Mouse (Mus musculus) ovary, adult 18-20 months (tissue): ENCODE results near the gene Sstr2.

Experiments used
- DNase-seq: peaks from one replicate; pipeline ENCODE4 v3.0.0; 2022; ENCODE audit warnings: low spot score, mixed read lengths

Gene Sstr2

DNA sequence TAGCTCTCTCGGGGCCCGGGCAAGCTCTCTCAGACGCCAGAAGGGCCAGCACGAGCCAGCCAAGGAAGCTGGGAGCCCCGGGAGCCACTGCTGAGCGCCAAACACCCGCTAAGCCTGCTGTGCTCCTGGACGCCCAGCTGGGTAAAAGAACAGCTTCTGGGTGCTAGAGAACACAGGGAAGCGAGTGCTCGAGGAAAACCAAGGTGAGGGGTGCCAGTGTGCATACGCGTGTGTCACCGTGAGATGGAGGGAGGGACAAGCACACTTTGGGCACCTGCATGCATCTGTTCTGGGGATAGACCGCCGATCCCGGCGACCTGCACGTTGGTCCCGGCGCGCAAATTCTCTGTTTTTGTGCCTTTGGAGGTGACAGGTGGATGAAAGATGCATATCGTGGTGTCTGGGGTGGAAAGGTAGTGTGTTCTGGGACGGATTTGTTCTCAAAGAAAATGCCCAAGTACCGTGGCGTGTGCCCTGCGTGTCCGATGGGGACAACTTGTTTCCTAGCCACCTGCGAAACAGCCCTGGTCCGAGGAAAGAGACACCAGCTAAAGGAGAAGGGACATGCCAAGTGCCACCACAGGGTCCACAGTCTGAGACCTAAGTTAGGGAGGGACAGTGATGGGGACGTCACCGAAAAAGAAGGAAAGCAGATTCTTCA, 408 bp downstream of the Sstr2 start:
- DNase-seq = no peak

GRCm38 (mm10) chr11:113621001-113621400, 1.9 kb downstream of the Sstr2 start:
- no peak for DNase-seq

DNA sequence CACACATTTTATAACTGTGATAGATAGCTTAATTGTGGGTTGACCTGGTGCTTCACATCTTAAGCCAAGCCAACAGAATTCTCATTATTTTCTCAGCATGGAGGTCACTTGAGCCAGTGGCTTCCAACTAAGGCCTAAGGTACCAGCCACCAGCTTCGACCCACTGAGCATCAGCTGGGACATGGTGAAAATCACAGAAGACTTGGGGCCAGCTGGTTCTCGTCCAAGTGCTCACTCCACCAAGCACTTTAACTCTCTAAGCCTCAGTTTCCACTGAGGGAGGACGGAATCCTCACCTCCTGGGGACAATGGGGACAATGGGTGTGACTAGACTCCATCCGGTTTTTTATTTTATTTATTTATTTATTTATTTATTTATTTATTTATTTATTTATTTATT, 2.9 kb downstream of the Sstr2 start:
- DNase-seq = no peak

GRCm38 (mm10) chr11:113625437-113625836, 6.3 kb downstream of the Sstr2 start:
- DNase-seq = no peak

GRCm38 (mm10) chr11:113627785-113628184, 8.6 kb downstream of the Sstr2 start:
- DNase-seq = no peak

DNA sequence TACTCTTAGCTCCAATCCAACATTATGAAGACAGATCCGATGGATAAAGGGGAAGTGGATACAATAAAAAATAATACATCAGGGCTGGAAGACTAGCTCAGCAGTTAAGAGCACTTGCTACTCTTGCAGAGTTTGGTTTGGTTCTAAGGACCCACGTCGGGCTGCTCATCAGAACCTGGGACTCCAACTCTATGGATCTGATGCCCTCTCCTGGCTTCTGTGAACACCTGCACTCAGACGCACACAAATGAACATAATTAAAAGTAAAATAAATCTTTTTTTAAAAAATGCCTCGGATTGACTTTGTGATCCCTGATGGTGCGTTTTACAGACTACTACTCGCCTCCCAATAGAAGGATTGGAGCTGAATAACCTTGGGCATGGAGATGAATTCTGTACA, 11.5 kb downstream of the Sstr2 start:
- DNase-seq = no peak

DNA sequence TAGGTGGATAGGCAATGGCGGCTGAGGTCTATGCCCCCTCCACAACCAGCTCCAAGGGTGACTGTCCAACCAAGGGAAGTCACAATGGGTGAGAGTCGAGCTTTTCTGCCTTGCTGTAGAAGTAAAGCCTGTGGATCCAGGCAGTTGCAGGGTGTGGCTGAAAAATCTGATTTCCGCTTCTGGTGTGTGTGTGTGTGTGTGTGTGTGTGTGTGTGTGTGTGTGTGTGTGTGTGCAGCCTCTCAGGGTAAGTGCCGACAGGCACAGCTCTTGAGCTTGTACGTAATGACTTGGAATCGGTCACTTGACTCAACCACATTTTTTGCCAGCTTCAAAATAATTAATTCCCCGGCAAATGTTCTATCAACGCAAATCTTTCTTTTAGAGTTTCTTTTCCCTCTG, 12.2 kb downstream of the Sstr2 start:
- DNase-seq = no peak

- DNase-seq = no peak
Measured at GRCm38 (mm10) chr11:113631862-113632261, 12.7 kb downstream of the Sstr2 start.

DNA sequence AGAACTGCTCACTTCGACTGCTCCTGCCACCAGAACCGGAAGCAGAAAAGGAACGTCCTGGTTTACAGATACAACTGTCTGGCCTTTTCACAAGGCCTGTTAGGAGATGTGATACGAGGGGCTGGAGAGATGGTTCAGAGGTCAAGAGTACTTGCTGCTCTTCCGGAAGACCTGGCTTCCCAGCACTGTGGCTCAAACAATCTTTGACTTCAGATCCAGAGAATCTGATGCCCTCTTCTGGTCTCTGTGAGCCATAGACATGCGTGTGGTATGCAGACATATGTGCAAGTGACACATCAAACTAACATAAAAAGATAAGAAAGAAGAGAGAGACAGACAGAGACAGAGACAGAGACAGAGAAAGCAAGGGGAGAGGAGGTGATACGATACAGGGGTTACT, 13.2 kb downstream of the Sstr2 start:
- no peak for DNase-seq

- DNase-seq = no peak
Measured at GRCm38 (mm10) chr11:113633398-113633797, 14.3 kb downstream of the Sstr2 start.

DNA sequence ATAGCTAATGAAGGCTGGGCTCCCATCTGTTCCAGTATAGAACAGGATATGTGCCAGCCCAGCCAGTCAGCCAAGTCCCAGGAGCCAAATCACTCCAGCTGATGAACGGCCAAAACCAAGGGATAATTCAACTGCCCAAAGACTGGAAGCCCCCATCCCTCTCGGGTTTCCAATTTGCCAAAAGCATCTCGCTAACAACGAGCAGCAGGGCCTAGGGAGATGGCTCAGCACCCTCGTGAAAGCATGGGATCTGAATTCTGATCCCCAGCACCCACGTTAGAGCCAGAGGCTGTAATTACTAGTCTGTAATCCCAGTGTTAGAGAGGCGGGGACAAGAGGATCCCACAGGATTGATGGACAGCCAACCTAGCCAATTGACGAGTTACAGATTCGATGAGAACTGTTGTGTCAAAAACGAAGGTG, 15.6 kb downstream of the Sstr2 start:
- no peak for DNase-seq

GRCm38 (mm10) chr11:113638680-113639079, 19.5 kb downstream of the Sstr2 start:
- no peak for DNase-seq

DNA sequence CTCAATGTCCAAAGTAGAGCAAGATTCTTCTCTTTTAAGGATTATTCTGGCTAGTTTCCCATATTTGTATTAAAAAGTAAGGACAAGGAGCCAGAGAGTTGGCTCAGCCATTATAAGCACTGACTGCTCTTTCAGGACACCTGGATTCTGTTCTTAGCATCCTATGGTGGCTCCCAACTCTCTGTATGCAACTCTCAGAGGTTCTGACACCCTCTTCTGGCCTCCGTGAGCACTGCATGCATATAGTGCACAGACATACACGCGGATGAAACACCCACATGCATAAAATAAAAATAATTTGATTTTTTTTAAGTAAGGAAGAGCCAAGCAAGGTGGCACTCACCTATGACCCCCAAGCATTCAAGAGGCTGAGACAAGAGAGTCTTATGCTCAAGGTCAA, 26.0 kb downstream of the Sstr2 start:
- no peak for DNase-seq

GRCm38 (mm10) chr11:113648152-113648551, 29.0 kb downstream of the Sstr2 start:
- DNase-seq = peak; percentile 41

DNA sequence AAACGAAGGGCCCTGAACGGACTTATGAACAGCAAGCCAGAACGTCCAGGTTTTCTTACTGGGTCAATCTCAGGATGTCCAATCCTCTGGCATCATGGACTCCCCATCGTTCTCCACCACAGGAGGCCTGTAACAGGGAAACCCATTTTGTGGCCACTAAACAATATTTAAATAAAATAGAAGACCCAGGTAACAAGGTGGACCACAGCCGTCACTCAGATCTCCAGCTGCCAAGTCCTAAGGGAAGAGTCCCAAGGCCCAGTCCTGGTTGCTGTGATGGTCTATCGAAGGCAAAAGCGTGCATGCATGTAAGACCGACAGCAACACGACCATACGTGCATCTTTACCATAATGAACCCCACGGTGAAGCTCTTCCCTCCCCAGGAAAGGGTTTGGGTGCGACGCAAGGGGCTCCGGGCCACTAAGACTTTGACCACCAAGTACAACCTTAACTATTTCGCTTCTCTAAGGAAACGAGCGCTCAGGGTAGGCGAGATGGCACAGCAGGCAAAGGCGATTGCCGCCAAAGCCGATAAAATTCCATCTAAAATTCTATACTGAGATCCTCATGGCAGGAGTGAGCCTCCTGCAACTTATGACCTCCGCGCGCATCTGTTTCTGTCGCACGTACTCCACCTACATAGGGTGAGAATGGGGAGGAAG, 29.7 kb downstream of the Sstr2 start, which contains the start of gene Cog1:
Gene Cog1, plus strand, starts transcription at position 480 of the 663 bp plus-strand sequence.
- no peak for DNase-seq

DNA sequence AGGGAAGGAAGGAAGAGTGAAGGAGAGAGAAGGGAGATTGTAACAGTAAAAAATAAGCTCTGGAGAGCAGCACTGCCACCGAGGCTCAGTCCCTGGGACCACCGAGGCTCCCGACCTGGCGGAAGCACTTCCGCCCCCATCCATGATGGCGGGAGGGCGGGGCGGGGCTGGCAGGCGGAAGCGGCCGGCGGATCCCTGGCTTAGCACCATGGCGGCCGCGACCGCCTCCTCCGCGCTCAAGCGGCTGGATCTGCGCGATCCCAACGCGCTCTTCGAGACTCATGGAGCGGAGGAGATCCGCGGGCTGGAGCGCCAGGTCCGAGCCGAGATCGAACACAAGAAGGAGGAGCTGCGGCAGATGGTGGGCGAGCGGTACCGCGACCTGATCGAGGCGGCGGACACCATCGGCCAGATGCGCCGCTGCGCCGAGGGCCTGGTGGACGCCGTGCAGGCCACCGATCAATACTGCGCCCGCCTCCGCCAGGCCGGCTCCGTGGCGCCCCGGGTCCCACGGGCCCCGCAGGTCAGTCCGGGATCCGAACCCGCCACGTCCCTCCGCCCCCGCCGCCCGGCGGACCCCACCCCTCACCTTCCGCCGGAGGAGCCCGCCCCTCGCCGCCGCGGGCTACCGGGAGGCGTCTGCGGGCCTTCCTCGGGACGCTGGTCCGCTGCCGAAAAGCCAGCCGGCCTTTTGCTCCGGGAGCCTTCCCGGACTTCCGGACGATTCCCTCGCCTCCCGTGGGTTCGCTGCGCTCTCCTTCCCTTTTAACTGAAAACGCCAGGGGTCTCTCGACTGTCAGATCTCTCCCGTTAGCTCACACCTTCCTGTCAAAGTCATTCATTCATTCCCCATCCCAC, 30.4 kb downstream of the Sstr2 start, which contains the start of gene Slc39a11:
Gene Slc39a11, minus strand, starts transcription at position 727 of the 858 bp plus-strand sequence.
- peak; percentile 28 for DNase-seq

DNA sequence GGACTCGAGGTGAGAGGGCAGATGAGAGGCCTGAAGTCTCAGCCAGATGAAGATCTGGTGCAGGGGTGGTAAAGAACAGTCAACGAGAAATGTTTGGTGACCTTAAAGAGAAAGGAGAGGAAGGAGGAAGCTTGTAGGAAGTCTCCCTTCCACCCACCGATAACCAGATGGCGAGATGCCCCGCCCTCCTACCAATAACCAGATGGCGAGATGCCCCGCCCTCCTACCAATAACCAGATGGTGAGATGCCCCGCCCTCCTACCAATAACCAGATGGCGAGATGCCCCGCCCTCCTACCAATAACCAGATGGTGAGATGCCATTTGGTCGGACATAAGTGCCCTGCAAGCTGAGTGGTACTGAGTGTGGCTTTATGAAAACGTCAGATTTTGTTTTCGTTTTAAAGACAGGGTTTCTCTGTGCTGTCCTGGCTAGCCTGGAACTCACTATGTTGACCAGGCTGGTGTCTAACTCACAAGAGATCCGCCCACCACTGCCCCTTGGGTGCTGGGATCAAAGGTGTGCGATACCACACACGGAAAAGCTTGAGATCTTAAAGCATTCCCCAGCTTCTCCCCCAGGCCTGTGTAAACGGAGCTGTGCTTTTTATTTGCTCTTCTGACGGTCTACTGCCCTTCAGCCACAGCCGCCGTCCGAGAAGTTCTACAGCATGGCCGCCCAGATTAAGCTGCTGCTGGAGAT, 32.2 kb downstream of the Sstr2 start:
- no peak for DNase-seq

DNA sequence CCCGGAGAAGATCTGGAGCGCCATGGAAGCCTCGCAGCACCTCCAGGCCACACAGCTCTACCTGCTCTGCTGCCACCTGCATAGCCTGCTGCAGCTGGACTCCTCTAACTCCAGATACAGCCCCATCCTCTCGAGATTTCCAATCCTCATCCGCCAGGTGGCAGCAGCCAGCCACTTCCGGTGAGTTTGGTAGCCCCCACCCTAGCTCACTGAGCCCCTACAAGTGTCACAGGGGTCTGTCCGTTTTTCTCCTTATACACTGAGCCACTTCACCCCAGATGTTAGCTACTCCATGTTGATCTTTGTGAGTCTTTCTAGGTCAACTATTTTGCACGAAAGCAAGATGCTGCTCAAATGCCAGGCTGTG, 32.7 kb downstream of the Sstr2 start:
- DNase-seq = no peak

- no peak for DNase-seq
Measured at GRCm38 (mm10) chr11:113652516-113652915, 33.4 kb downstream of the Sstr2 start.

DNA sequence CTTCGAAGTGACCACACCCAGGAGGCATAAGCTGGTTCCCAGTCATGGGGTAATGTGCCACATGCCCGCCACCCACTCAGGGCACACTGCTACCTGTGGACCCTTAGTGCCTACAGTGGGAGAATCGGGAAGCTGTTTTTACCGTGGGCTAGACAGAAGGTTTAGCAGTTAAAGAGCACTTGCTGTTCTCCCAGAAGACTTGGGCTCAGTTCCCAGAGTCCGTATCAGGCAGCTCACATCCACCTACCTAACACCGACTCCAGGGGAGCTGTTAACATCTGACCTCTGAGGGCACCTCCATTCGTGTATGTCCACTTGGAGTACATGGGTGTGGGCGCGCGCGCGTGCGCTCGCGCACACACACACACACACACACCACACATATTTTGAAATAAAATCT, 35.0 kb downstream of the Sstr2 start:
- no peak for DNase-seq

DNA sequence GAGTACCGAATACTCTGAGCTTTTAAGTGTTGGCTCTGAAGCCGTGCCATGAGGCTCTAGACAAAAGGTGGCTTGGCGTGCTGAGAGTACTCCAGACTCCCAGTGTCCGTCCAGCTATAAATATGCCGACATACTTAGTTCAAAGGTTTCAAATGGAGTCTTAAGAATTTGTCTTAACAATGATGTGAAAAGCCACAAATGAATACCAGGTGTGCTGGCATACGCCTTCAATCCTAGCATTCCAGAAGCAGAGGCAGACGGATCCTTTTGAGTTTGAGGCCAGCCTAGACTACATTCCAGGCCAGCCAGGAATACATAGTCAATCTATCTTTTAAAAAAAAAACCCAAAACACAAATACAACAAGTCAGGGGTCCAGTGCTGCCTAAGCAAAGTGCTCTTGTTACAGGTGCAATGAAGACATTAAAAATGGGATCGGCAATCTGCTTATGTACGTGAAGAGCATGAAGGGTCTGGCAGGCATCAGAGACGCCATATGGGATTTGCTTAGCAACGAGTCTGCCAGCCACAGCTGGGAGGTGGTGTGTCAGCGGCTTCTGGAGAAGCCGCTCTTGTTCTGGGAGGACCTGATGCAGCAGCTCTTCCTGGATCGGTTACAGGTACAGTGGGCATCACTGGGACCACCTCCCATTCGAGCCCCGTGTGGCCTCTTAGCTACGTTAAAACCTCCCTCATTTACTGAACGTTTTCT, 35.6 kb downstream of the Sstr2 start:
- no peak for DNase-seq

- DNase-seq = peak; percentile 13
Measured at GRCm38 (mm10) chr11:113656511-113656932, 37.4 kb downstream of the Sstr2 start.
